Comparison of ENCODE assay signal across 8 mouse cellular contexts in the genomic region with DNA sequence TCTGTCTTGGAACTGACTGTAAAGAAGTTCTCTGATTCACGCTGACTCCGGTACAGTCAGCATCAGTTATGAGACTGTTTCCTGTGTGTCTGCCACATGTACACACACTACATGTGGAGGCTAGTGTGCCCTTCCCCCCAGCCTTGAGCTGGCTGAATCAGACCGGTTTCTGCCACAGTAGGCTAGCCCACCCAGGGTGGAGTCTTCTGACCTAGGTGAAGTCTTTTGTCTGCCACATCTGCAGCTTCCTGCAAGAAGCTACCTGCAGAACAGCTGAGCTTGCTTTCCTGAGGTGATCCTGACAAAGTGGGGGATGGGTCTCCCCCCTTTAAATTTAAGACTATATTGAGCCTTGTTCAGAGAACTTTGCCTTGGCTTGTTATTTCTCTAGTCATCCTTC. TPM values are rescaled to one million over a fixed set of nuclear protein-coding genes. Genes with fewer than 3 reads are reported as not detected.
DNase-seq lines count a peak whose midpoint lies in the region; ATAC-seq and TF ChIP-seq lines count a peak whose summit lies in the region.

A gene (minus strand): TSS at position 146 of the 400 bp plus-strand sequence.

- no peaks in the 10 kb centered on the region for H3K9me3 ChIP-seq in ES-Bruce4 (replicated peaks; ENCODE audit: control insufficient read depth, insufficient read depth, low read length, poor library complexity, severe bottlenecking)
- H3K9me3 ChIP-seq in limb, embryonic 14.5 days (ENCODE audit: control insufficient read depth, low read length) = no peaks in the 10 kb centered on the region
- H3K9me3 ChIP-seq in stomach, embryonic 14.5 days (ENCODE audit: control insufficient read depth, low read depth, low read length) = no peaks in the 10 kb centered on the region

- no peak for TF ChIP-seq CTCF in ES-Bruce4 (IDR thresholded peaks at IDR 0.05; ENCODE audit: low read depth, low read length)

- TF ChIP-seq POLR2A in ES-Bruce4 (IDR thresholded peaks at IDR 0.05; ENCODE audit: insufficient read depth, low read length) = no peak
- no peak for TF ChIP-seq POLR2A in limb, embryonic 14.5 days (IDR thresholded peaks at IDR 0.05; ENCODE audit: borderline replicate concordance, extremely low read depth, insufficient read depth, insufficient read length)

- H3K27ac ChIP-seq in ES-Bruce4 (ENCODE audit: insufficient read depth, low read length) = peak within 1 kb of the TSS; percentile 97
- peak within 1 kb of the TSS; percentile 92 for H3K27ac ChIP-seq in limb, embryonic 14.5 days (replicated peaks; ENCODE audit: low read depth, low read length)
- peak within 1 kb of the TSS; percentile 90; the same call in 1 of the 2 replicates for H3K27ac ChIP-seq in stomach, embryonic 14.5 days (ENCODE audit: low read length)

- H3K9ac ChIP-seq in ES-Bruce4 (ENCODE audit: low read depth, poor library complexity, severe bottlenecking) = peak within 1 kb of the TSS; percentile 96
- H3K9ac ChIP-seq in limb, embryonic 14.5 days (ENCODE audit: low read depth, low read length, severe bottlenecking) = peak within 1 kb of the TSS; percentile 95
- H3K9ac ChIP-seq in stomach, embryonic 14.5 days (replicated peaks; ENCODE audit: low read depth, low read length) = peak within 1 kb of the TSS; percentile 95

- no peaks in the 10 kb centered on the region for H3K27me3 ChIP-seq in ES-Bruce4 (ENCODE audit: control insufficient read depth, insufficient read depth, low read length, poor library complexity, severe bottlenecking)
- no peaks in the 10 kb centered on the region for H3K27me3 ChIP-seq in limb, embryonic 14.5 days (ENCODE audit: control insufficient read depth, insufficient read depth, low read length)
- no peaks in the 10 kb centered on the region for H3K27me3 ChIP-seq in stomach, embryonic 14.5 days (ENCODE audit: control insufficient read depth, insufficient read depth, low read length)

- no peaks in the 10 kb centered on the region for H3K4me1 ChIP-seq in ES-Bruce4 (ENCODE audit: control insufficient read depth, insufficient read depth, low read length)
- H3K4me1 ChIP-seq in limb, embryonic 14.5 days (ENCODE audit: control insufficient read depth, insufficient read depth, low read length) = peaks cover 3% of the 10 kb centered on the region; the same call in 1 of the 2 replicates
- peaks cover 3% of the 10 kb centered on the region; the same call in 1 of the 2 replicates for H3K4me1 ChIP-seq in stomach, embryonic 14.5 days (ENCODE audit: control insufficient read depth, insufficient read depth, low read length)

- peak within 1 kb of the TSS; percentile 82 for H3K4me2 ChIP-seq in limb, embryonic 14.5 days (replicated peaks; ENCODE audit: low read depth, low read length, severe bottlenecking)
- peak within 1 kb of the TSS; percentile 85 for H3K4me2 ChIP-seq in stomach, embryonic 14.5 days (replicated peaks; ENCODE audit: low read depth, low read length)

- intact Hi-C loops in heart, postnatal 36 days (cut with DNase I) = loop anchor here (2.0 kb wide), 2 partner anchors 25 to 37 kb away; a partner anchor contains a TSS

- H3K4me3 ChIP-seq in ES-Bruce4 (ENCODE audit: low read depth, low read length) = peak within 1 kb of the TSS; percentile 99
- peak within 1 kb of the TSS; percentile 94 for H3K4me3 ChIP-seq in limb, embryonic 14.5 days (replicated peaks; ENCODE audit: low read length)
- peak within 1 kb of the TSS; percentile 94 for H3K4me3 ChIP-seq in stomach, embryonic 14.5 days (ENCODE audit: low read depth, low read length)

- peak; percentile 23 for DNase-seq in cerebellum, adult 9-11 months
- no peak for DNase-seq in cerebellum, adult 8-10 months
- no peak for DNase-seq in heart, postnatal 36 days
- DNase-seq in limb, embryonic 14.5 days (ENCODE audit: low spot score) = no peak
- no peak for DNase-seq in ovary, adult 18-20 months (ENCODE audit: low spot score)

- H3K36me3 ChIP-seq in ES-Bruce4 (ENCODE audit: control insufficient read depth, insufficient read depth, low read length, poor library complexity, severe bottlenecking) = peaks cover 7% of the 10 kb centered on the region
- H3K36me3 ChIP-seq in limb, embryonic 14.5 days (ENCODE audit: control insufficient read depth, insufficient read depth, low read length) = peaks cover 10% of the 10 kb centered on the region
- peaks cover 10% of the 10 kb centered on the region; the same call in 1 of the 2 replicates for H3K36me3 ChIP-seq in stomach, embryonic 14.5 days (ENCODE audit: control insufficient read depth, insufficient read depth, low read length)

- 86% methylated on average over 3 of the region's 3 CpGs for WGBS in limb, embryonic 14.5 days
- WGBS in stomach, embryonic 14.5 days = 70% methylated on average over 3 of the region's 3 CpGs

- peak; percentile 100 for TF ChIP-seq EP300 in ES-Bruce4 (IDR thresholded peaks at IDR 0.05; ENCODE audit: insufficient read depth, low read depth, low read length)

- ATAC-seq in erythroid progenitor cell, adult 5-6 weeks (replicated peaks; ENCODE audit: low FRiP score, poor library complexity, severe bottlenecking) = no peak
- ATAC-seq in limb, embryonic 14.5 days (ENCODE audit: low FRiP score, low read depth) = no peak
- ATAC-seq in stomach, embryonic 14.5 days (ENCODE audit: insufficient number of reproducible peaks, insufficient read depth, low FRiP score, low read depth) = no peak

RNA-seq across cellular contexts. Expression of the gene that starts here (rescaled TPM):
- 220 and 223 TPM in 2 replicates for polyA plus RNA-seq in ES-Bruce4 (2011; ENCODE audit: insufficient read depth, insufficient read length, low read depth, missing spikeins)
- 86.9 and 130 TPM in 2 replicates for total RNA-seq in erythroid progenitor cell, adult 5-6 weeks (2015; ENCODE audit: low replicate concordance)
- total RNA-seq in erythroid progenitor cell, adult 5-6 weeks (2017; ENCODE audit: low replicate concordance) = 52.3 and 91.5 TPM in 2 replicates
- total RNA-seq in heart, postnatal 36 days (2021) = 10 to 100 TPM; 32.9 to 35.1 TPM
- polyA plus RNA-seq in limb, embryonic 14.5 days (2012; rRNA removed) = 132 and 147 TPM in 2 replicates
- polyA plus RNA-seq in limb, embryonic 14.5 days (2014; fragmentation: Nextera tagmentation; extraction: Ambion mirVana) = 182 and 195 TPM in 2 replicates
- polyA plus RNA-seq in stomach, embryonic 14.5 days (2014; fragmentation: Nextera tagmentation; extraction: Ambion mirVana) = 193 and 196 TPM in 2 replicates
